Mouse (Mus musculus) urinary bladder, postnatal 36 days (tissue): ENCODE data around the gene Tmcc1.
A peak's percentile ranks its signal among the peaks of the same experiment; 100 is the strongest.
"Not testable (repeated sequence)": the region's sequence is repeated elsewhere in the genome, so short reads cannot be mapped to it uniquely, and the experiment has no call there.

ENCODE experiments used
- DNase-seq, 2 experiments: peaks; one replicate each; pipeline ENCODE4 v3.0.0; 2022; ENCODE audit warnings: low spot score in 2 of 2, mixed read lengths in 1 of 2

Gene Tmcc1

GRCm38 (mm10) chr6:116077608-116078007 is 115.7 kb downstream of the Tmcc1 start:
- no peak for DNase-seq

GRCm38 (mm10) chr6:116074892-116075291 is 118.4 kb downstream of the Tmcc1 start:
- no peak for DNase-seq

GRCm38 (mm10) chr6:116073610-116074009 is 119.7 kb downstream of the Tmcc1 start:
- DNase-seq: no peak

- peak in 1 of 2 experiments; percentile 34 for DNase-seq
Measured at GRCm38 (mm10) chr6:116072746-116073261, 120.5 kb downstream of the Tmcc1 start.

GRCm38 (mm10) chr6:116072221-116072745 is 121.0 kb downstream of the Tmcc1 start:
- no peak for DNase-seq

GRCm38 (mm10) chr6:116071781-116072180 is 121.5 kb downstream of the Tmcc1 start:
- DNase-seq: no peak

GRCm38 (mm10) chr6:116070558-116070957 is 122.7 kb downstream of the Tmcc1 start:
- no peak for DNase-seq

- no peak for DNase-seq
Measured at GRCm38 (mm10) chr6:116063516-116063915, 129.8 kb downstream of the Tmcc1 start.

GRCm38 (mm10) chr6:116059542-116059941 is 133.7 kb downstream of the Tmcc1 start:
- DNase-seq: not testable (repeated sequence)

GRCm38 (mm10) chr6:116058541-116059300 is 134.6 kb downstream of the Tmcc1 start:
- no peak for DNase-seq

- no peak for DNase-seq
Measured at GRCm38 (mm10) chr6:116056676-116057264, 136.5 kb downstream of the Tmcc1 start.

GRCm38 (mm10) chr6:116055766-116056165 is 137.5 kb downstream of the Tmcc1 start:
- DNase-seq: no peak

GRCm38 (mm10) chr6:116055001-116055471 is 138.2 kb downstream of the Tmcc1 start:
- DNase-seq: peak in 1 of 2 experiments; percentile 16

- DNase-seq: no peak
Measured at GRCm38 (mm10) chr6:116047896-116048295, 145.4 kb downstream of the Tmcc1 start.

- peak in 1 of 2 experiments; percentile 11 for DNase-seq
Measured at GRCm38 (mm10) chr6:116047366-116047765, 145.9 kb downstream of the Tmcc1 start.

GRCm38 (mm10) chr6:116044039-116044438 is 149.2 kb downstream of the Tmcc1 start:
- no peak for DNase-seq

GRCm38 (mm10) chr6:116038222-116038621 is 155.1 kb downstream of the Tmcc1 start:
- no peak for DNase-seq

- DNase-seq: no peak
Measured at GRCm38 (mm10) chr6:116037281-116037831, 155.9 kb downstream of the Tmcc1 start.

GRCm38 (mm10) chr6:116036555-116036954 is 156.7 kb downstream of the Tmcc1 start:
- no peak for DNase-seq

- no peak for DNase-seq
Measured at GRCm38 (mm10) chr6:116031052-116031451, 162.2 kb downstream of the Tmcc1 start.

GRCm38 (mm10) chr6:116024666-116025065 is 168.6 kb downstream of the Tmcc1 start:
- DNase-seq: no peak

- no peak for DNase-seq
Measured at GRCm38 (mm10) chr6:116021961-116022485, 171.3 kb downstream of the Tmcc1 start.
